Mouse (Mus musculus): ENCODE measurements around the gene Gmnn. TPM values are rescaled to one million over a fixed set of nuclear protein-coding genes. Genes with fewer than 3 reads are reported as not detected.

The Gmnn gene
- polyA plus RNA-seq, 1 experiment from 2014 or later, result 20.6 TPM

DNA sequence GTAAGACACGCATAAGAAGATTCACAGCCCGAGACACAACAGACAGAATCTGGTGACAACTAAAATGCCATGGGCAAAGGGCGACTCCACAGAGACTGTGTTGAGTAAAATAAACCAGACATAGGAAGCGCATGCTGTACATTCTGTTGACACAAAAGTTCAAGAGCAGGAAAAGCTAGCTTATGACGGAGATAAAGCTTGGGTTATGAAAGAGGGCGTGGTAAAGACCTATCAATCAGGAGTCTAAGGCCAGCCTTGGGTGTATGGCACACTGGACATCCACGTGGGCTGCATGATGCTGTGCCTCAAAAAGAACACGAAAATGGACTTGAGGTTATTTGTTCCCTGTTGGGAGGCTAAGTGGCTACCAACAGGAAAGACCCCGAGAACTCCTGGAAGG is 45.3 kb downstream of the Gmnn start:
- Histone ChIP-seq H3K36me3 (replicated peaks; ENCODE audit: control insufficient read depth, insufficient read depth) (peaks cover 53% of the 10 kb centered on the region), H3K4me3 (replicated peaks; ENCODE audit: low read length) (no peak overlapping the region), H3K27ac (no peak overlapping the region), H3K4me2 (replicated peaks) (no peak overlapping the region), H3K9me3 (ENCODE audit: control insufficient read depth, low read length) (no peaks in the 10 kb centered on the region), H3K27me3 (ENCODE audit: control insufficient read depth, insufficient read depth, low read length) (no peaks in the 10 kb centered on the region), H3K9ac (no peak overlapping the region), H3K4me1 (replicated peaks; ENCODE audit: control insufficient read depth, insufficient read depth, low read length) (no peaks in the 10 kb centered on the region)
- ATAC-seq (ENCODE audit: low FRiP score) (no peak), DNase-seq (ENCODE audit: low spot score) (no peak)
- WGBS, result 86% methylated on average over 9 of the region's 9 CpGs

DNA sequence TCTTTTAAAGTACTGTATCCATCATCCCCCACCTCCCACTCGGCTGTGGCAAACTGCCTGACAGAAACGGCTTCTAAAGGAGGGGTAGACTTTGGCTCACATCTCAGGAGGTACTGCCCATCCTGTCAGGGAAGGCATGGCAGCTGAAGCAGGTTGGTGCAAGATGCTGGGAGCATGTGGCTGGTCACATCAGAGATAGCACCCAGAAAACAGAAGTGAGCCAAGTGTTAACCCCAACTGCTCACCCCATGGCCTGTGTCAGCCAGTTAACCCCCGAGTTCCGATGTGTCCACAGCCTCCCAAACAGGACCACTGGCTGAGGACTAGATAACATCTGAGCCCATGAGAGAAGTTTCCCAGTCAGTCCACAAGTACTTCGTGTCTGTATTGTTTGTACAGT is 46.1 kb downstream of the Gmnn start:
- ATAC-seq (ENCODE audit: low FRiP score) (no peak), DNase-seq (ENCODE audit: low spot score) (no peak)
- Histone ChIP-seq H3K9ac (no peak overlapping the region), H3K36me3 (replicated peaks; ENCODE audit: control insufficient read depth, insufficient read depth) (peaks cover 58% of the 10 kb centered on the region), H3K9me3 (ENCODE audit: control insufficient read depth, low read length) (no peaks in the 10 kb centered on the region), H3K4me2 (replicated peaks) (no peak overlapping the region), H3K27ac (no peak overlapping the region), H3K4me1 (replicated peaks; ENCODE audit: control insufficient read depth, insufficient read depth, low read length) (no peaks in the 10 kb centered on the region), H3K27me3 (ENCODE audit: control insufficient read depth, insufficient read depth, low read length) (no peaks in the 10 kb centered on the region), H3K4me3 (replicated peaks; ENCODE audit: low read length) (no peak overlapping the region)
- 63% methylated on average over 5 of the region's 5 CpGs for WGBS

DNA sequence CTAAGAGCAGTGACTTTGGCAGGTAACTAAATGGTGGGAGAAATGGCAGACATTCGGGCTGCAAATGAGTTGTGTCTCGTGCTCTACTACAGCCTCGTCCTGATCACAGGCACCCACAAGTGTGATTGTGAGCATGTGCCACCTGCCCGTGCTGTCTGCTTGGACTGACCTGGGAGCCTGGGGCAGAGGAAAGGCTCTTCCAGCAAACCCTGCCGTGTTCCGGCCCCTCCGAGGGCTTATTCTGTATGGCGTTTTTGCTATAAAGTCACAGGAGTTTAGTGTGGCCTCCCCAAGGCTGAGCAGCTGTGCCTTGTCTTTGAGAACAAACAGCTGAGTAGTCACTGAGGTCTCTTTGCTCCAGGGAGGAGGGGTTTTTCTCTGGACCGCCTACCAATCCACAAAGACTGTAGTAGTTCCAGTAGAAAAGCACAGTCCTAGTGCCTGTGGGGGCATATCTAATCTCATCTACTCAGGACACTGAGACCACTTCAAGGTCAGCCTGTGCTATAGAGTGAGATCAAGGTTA is 47.3 kb downstream of the Gmnn start:
- Histone ChIP-seq H3K4me2 (replicated peaks) (no peak overlapping the region), H3K36me3 (replicated peaks; ENCODE audit: control insufficient read depth, insufficient read depth) (peaks cover 65% of the 10 kb centered on the region), H3K9ac (no peak overlapping the region), H3K27ac (no peak overlapping the region), H3K4me1 (replicated peaks; ENCODE audit: control insufficient read depth, insufficient read depth, low read length) (no peaks in the 10 kb centered on the region), H3K9me3 (ENCODE audit: control insufficient read depth, low read length) (no peaks in the 10 kb centered on the region), H3K27me3 (ENCODE audit: control insufficient read depth, insufficient read depth, low read length) (no peaks in the 10 kb centered on the region), H3K4me3 (replicated peaks; ENCODE audit: low read length) (no peak overlapping the region)
- 77% methylated on average over 9 of the region's 9 CpGs for WGBS
- ATAC-seq (ENCODE audit: low FRiP score) (no peak), DNase-seq (ENCODE audit: low spot score) (no peak)

DNA sequence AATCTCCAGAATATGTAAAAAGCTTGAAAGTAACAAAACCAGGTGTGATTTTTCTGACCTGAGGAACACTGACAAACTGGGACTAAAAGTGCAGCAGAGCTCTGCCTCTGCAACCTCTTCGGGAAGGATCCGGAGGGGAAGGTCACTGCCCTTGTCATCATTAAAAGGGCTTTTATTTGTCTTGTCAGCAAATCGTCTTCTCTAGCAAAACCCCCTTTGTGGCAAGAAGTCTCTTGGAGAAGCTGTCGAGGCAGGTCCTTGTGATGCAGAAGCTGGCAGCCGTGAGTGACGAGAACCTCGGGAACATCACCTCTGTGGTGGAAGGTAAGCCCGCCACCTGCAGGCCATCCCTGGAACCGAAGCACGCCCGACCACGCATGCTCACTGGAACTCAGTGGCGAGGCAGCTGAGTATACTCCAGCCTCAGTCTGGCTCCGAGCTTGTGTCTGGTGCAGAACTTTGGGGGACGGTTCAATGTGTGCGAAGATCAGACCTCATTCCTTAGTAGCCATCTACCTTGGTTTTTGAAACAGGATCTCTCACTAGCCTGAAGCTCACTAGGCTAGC is 48.2 kb downstream of the Gmnn start:
- H3K27ac ChIP-seq, result no peak overlapping the region
- no peak overlapping the region for H3K9ac ChIP-seq
- no peaks in the 10 kb centered on the region for H3K4me1 ChIP-seq (replicated peaks; ENCODE audit: control insufficient read depth, insufficient read depth, low read length)
- H3K27me3 ChIP-seq (ENCODE audit: control insufficient read depth, insufficient read depth, low read length), result no peaks in the 10 kb centered on the region
- no peak overlapping the region for H3K4me3 ChIP-seq (replicated peaks; ENCODE audit: low read length)
- peak overlapping the region; percentile 33; the same call in 1 of the 2 replicates for H3K4me2 ChIP-seq (replicated peaks)
- H3K9me3 ChIP-seq (ENCODE audit: control insufficient read depth, low read length), result no peaks in the 10 kb centered on the region
- H3K36me3 ChIP-seq (replicated peaks; ENCODE audit: control insufficient read depth, insufficient read depth), result peaks cover 60% of the 10 kb centered on the region
- ATAC-seq (ENCODE audit: low FRiP score) (peak; percentile 85), DNase-seq (ENCODE audit: low spot score) (peak; percentile 89)
- WGBS, result 8% methylated on average over 16 of the region's 16 CpGs

DNA sequence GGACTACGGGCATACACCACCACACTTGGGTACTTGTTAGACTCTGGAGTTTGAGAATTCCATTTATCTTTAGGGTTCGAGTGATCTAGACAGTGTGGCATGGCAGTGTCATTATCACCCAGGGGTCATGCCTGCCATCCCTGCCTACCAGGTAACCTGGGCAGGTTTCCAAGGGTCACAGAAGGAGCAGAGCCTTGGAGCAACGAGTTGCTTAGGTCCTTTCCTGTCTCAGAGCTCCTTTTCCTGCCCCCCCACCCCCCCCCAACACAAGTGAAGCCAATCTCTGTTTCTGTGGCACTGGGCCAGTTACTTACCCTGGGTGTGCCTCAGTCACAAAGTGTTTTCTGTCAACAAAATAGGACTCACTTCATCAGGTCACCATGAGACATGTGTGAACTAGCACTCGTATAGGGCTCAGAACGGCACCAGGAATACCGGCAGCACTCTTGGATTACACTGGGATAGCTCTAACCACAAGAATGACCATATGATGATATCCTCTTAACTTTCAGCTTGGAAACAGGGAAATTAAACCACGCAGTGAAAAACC is 49.1 kb downstream of the Gmnn start:
- Histone ChIP-seq H3K27ac (no peak overlapping the region), H3K9me3 (ENCODE audit: control insufficient read depth, low read length) (no peaks in the 10 kb centered on the region), H3K36me3 (replicated peaks; ENCODE audit: control insufficient read depth, insufficient read depth) (peaks cover 52% of the 10 kb centered on the region), H3K9ac (no peak overlapping the region), H3K27me3 (ENCODE audit: control insufficient read depth, insufficient read depth, low read length) (no peaks in the 10 kb centered on the region), H3K4me2 (replicated peaks) (no peak overlapping the region), H3K4me3 (replicated peaks; ENCODE audit: low read length) (no peak overlapping the region), H3K4me1 (replicated peaks; ENCODE audit: control insufficient read depth, insufficient read depth, low read length) (no peaks in the 10 kb centered on the region)
- WGBS, result 82% methylated on average over 7 of the region's 7 CpGs
- ATAC-seq (ENCODE audit: low FRiP score) (no peak), DNase-seq (ENCODE audit: low spot score) (no peak)

DNA sequence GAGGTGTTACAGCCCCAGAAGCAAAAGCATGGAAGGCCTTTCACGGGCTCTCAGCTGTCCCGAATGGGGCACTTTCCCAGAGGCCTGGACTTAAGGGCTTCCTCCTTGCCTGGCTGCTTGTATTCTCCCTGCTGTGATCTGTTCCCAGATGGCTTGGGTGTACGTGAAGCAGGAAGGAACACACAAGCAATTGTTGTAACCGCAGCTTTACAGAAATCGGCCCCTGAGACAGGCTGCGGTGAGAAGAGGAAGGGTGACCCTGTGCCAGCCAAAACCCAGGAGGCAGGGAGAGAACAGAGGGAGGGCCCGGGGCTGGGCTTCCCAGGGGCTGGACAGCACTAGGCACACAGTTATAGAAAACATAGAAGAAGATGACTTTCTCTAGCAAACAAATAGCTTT is 50.8 kb downstream of the Gmnn start:
- Histone ChIP-seq H3K4me1 (replicated peaks; ENCODE audit: control insufficient read depth, insufficient read depth, low read length) (no peaks in the 10 kb centered on the region), H3K9me3 (ENCODE audit: control insufficient read depth, low read length) (no peaks in the 10 kb centered on the region), H3K4me2 (replicated peaks) (no peak overlapping the region), H3K9ac (no peak overlapping the region), H3K4me3 (replicated peaks; ENCODE audit: low read length) (no peak overlapping the region), H3K27me3 (ENCODE audit: control insufficient read depth, insufficient read depth, low read length) (no peaks in the 10 kb centered on the region), H3K27ac (peak overlapping the region; percentile 29; the same call in 1 of the 2 replicates), H3K36me3 (replicated peaks; ENCODE audit: control insufficient read depth, insufficient read depth) (peaks cover 36% of the 10 kb centered on the region)
- ATAC-seq (ENCODE audit: low FRiP score) (no peak), DNase-seq (ENCODE audit: low spot score) (no peak)
- WGBS, result 58% methylated on average over 7 of the region's 7 CpGs

DNA sequence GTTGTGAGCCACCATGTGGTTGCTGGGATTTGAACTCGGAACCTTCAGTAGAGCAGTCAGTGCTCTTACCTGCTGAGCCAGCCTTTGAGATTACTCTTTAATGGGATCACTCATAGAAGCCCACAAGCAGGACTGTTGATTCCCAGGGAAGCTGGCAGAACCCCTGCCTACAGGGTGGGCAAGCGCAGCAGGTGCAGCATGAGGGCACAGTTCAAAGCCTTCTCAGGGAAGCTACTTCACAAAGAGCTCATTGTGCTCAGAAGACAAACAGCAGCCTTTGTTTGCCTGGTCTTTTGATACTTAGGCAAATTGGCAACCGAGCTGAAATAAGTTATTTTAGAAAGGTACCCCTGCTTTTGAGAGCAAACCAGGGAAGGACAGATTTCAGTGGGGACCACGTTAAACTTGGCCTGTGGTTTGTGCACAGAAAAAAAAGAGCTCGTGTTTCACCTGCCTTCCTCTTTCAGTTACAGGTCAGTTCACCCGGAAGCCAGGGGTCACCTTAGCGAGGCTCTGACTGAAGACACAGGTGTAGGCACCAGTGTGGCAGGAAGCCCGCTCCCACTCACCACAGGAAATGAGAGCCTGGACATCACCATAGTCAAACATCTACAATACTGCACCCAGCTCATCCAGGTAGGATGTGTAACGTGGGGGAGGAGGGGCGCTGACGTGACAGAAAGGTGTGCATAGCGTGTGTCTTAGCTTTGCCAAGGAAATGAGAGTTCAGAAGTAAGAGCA is 51.9 kb downstream of the Gmnn start:
- H3K9ac ChIP-seq, result no peak overlapping the region
- no peaks in the 10 kb centered on the region for H3K27me3 ChIP-seq (ENCODE audit: control insufficient read depth, insufficient read depth, low read length)
- no peak overlapping the region for H3K4me2 ChIP-seq (replicated peaks)
- peaks cover 30% of the 10 kb centered on the region for H3K36me3 ChIP-seq (replicated peaks; ENCODE audit: control insufficient read depth, insufficient read depth)
- WGBS, result 70% methylated on average over 12 of the region's 12 CpGs
- H3K4me3 ChIP-seq (replicated peaks; ENCODE audit: low read length), result no peak overlapping the region
- H3K27ac ChIP-seq, result no peak overlapping the region
- H3K4me1 ChIP-seq (replicated peaks; ENCODE audit: control insufficient read depth, insufficient read depth, low read length), result no peaks in the 10 kb centered on the region
- no peaks in the 10 kb centered on the region for H3K9me3 ChIP-seq (ENCODE audit: control insufficient read depth, low read length)
- ATAC-seq (ENCODE audit: low FRiP score) (no peak), DNase-seq (ENCODE audit: low spot score) (no peak)

DNA sequence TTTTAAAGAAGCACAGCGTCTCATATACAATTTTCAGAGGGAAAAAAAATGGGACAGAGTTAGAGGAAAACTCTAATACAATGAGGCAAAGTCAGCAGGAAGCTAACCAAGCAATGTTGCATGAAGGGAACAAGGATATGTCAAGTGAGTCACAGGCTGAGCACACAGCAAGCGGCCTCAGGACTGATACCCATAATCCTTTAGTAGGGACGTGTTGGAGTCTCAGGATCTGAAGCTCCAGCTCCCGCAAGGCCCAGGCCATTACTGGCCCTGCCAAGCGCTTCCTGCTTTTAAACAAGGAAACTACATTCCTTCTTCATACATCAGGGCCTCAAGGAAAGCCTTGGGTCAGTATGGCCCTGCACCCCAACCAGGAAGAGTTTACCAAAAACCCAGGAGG is 59.6 kb downstream of the Gmnn start:
- H3K27me3 ChIP-seq (ENCODE audit: control insufficient read depth, insufficient read depth, low read length), result no peaks in the 10 kb centered on the region
- H3K4me3 ChIP-seq (replicated peaks; ENCODE audit: low read length), result no peak overlapping the region
- peaks cover 45% of the 10 kb centered on the region for H3K36me3 ChIP-seq (replicated peaks; ENCODE audit: control insufficient read depth, insufficient read depth)
- H3K4me2 ChIP-seq (replicated peaks), result no peak overlapping the region
- no peak overlapping the region for H3K9ac ChIP-seq
- H3K4me1 ChIP-seq (replicated peaks; ENCODE audit: control insufficient read depth, insufficient read depth, low read length), result no peaks in the 10 kb centered on the region
- no peak for ATAC-seq (ENCODE audit: low FRiP score)
- no peak for DNase-seq (ENCODE audit: low spot score)
- 84% methylated on average over 5 of the region's 5 CpGs for WGBS
- no peak overlapping the region for H3K27ac ChIP-seq
- no peaks in the 10 kb centered on the region for H3K9me3 ChIP-seq (ENCODE audit: control insufficient read depth, low read length)
